Mouse (Mus musculus) left cerebral cortex, postnatal 36 days (tissue): ENCODE data around the gene Stpg3. TPM values are rescaled to one million over a fixed set of nuclear protein-coding genes. Genes with fewer than 3 reads are reported as not detected.
"Not testable (repeated sequence)": the region's sequence is repeated elsewhere in the genome, so short reads cannot be mapped to it uniquely, and the experiment has no call there.

ENCODE experiments used
- DNase-seq, 2 experiments: peaks; one replicate each; pipeline ENCODE4 v3.0.0; 2021 to 2022; ENCODE audit warnings: low spot score in 2 of 2, mixed read lengths in 1 of 2
- intact Hi-C: fragments of 180-260 bp; cut with DNase I; formaldehyde crosslinking; loops from one replicate; pipeline ENCODE4 v1.15.1; 2025
- total RNA-seq, 2 experiments: library from RNA; stranded (reverse); gene quantifications; 2 replicates each; pipeline ENCODE4 v1.2.3; 2021

Gene Stpg3
- total RNA-seq, result under 1 TPM in 1 of 2 experiments, not detected in 1; 0.29 TPM

DNA sequence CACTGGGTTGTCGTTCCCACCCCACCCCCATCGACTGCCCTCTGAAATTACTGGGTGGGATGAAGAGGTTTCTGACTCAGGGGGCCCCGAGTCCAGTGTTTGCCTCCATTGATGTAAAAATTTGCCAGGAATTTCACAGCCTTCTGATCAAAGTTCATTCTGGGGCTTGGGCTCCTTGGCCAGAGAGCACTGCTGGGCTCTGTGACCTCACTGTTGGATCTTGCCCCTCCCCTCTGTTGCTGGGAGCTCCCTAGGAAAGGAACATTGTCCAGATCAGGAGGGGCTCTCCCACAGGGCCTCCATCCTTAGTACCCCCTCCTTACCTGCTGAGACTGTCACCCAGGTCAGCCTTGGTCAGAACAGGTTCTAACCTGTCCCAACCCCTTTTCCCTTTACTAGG, at the start of gene Stpg3:
Gene Stpg3 (minus strand): TSS at position 194 of the 400 bp plus-strand sequence.
- DNase-seq, result no peak
- intact Hi-C loops, result no loop called here

DNA sequence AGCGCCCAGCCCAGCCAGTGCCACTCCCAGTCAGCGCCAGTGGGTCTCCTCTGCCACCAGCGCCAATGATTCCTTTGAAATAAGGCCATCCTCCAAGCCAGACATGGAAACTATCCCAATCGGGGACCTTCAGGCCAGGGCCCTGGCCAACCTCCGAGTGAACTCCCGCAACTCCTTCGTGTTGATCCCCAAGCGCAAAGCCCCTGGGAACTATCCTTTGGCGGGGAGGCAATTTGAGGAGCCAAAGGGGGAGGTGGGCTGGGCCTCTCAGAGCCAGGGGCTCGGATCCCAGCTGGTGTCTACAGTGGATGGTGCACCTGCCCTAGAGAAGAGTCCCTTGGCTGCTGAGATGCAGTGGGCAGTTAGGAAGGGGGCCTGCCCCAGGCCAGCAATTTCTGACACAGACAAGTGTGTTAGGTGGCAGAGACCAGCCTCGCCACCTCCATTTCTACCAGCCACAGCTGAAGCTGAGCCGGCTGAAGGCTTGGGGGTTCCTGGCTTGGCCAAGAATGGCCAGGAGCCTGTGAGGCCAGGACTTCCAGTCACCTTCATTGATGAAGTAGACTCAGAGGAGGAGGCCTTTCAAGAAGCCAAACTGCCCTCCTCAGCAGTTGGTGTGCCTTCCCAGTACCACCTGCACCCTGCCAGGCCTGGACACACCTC, 49.3 kb upstream of the Stpg3 start:
- intact Hi-C loops, result loop anchor here (2.0 kb wide), 1 partner anchor 39 kb away; the partner anchor contains the start of gene Tubb4b
- no peak for DNase-seq

DNA sequence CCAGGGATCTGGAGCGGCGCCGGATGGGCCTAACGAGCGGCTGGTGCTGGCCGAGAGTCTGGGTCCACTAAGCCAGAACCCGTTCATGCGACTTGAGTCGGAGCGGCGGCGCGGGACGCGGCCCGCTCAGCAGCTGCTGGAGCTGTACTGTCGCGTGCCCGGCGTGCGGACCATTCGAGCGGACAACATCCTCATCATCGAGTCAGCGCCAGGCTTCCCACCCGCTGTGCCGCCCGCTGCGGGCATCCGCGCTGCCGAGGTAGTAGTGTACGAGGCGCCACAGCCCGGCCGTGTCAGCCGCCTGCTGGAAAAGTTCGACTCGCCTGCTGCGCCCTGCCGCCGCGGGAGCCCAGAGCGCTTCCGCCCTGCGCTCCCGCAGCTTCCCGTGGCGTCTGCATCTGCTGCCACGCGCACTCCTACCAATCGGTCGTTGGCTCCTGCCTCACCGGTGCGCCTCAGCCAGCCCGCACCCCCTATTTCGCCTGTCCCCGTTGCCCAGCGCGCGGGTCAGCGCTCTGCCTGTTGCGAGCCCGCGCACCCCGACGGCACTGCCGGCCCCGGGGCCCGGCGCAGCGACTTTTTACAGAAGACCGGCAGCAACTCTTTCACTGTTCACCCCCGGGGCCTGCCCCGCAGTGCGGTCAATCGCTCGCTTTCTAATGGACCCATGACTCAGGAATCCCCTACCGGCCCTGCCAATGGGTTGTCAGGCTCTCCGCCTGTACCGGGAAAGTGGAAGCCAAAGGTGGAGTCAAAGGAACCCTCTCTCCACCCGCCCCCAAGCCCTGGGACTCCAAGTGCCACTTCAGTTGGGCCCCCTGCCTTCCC, 48.6 kb upstream of the Stpg3 start:
- intact Hi-C loops, result loop anchor here (2.0 kb wide), 1 partner anchor 38 kb away; the partner anchor contains the start of gene Tubb4b
- no peak for DNase-seq

DNA sequence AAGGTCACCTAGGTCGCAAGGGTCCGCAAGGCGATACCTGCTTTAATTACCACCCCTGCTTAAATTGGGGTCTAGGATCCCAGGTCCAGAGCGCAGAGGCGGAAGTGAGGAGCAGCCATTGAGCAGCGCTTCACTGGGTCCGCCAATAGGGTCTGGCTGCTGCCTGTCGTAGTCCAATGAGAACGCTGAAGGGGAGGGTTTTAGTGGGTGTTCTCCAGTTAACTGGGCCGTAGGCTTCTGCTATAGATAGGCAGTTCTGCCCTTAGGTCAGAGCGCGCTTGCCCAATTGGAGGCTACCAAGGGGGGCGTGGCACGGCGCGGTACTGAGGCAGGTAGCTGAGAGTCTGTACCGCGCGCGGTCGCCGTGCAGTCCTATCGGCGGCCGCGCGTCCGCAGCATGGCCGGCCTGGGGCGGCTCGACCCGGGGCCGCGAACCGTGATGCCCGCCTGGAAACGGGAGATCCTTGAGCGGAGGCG, 47.9 kb upstream of the Stpg3 start, which contains the start of gene Tprn:
Gene Tprn (plus strand): TSS at position 328 of the 477 bp plus-strand sequence.
- intact Hi-C loops, result loop anchor here (2.0 kb wide), 1 partner anchor 38 kb away; the partner anchor contains the start of gene Tubb4b
- DNase-seq, result peak; percentile 92 to 94

DNA sequence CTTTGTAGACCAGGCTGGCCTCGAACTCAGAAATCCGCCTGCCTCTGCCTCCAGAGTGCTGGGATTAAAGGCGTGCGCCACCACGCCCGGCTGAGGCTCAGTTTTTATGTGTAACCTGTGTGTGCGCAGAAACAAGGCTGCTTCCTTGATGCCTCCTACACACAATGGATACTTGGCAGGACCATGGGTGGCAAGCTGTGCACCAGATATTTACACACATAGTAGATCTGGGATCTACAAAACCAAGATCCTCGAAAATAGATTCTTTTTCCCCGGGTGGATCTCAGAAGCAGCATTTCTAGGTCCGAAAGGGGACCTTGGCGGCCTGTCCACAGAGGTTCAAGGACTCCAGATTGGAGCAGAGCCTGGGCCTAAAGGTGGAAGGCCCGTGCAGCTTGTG, 47.4 kb upstream of the Stpg3 start:
- intact Hi-C loops, result loop anchor here (2.0 kb wide), 1 partner anchor 37 kb away; the partner anchor contains the start of gene Tubb4b
- DNase-seq, result no peak

DNA sequence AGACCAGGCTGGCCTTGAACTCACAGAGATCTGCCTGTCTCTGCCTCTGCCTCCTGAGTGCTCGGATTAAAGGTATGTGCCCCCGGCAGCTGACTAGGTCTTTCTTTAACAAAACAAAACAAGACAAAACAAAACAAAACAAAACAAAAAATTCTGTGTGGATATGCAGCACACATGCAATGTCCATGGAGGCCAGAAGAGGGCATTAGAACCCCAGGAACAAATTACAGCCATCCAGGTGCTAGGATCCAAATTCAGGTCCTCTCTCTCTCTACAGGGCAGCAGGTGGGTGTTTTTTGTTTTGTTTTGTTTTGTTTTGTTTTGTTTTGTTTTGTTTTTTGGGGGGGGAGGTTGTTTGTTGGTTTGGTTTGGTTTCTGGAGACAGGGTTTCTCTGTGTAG, 44.5 kb upstream of the Stpg3 start:
- DNase-seq, result no peak
- intact Hi-C loops, result no loop called here

DNA sequence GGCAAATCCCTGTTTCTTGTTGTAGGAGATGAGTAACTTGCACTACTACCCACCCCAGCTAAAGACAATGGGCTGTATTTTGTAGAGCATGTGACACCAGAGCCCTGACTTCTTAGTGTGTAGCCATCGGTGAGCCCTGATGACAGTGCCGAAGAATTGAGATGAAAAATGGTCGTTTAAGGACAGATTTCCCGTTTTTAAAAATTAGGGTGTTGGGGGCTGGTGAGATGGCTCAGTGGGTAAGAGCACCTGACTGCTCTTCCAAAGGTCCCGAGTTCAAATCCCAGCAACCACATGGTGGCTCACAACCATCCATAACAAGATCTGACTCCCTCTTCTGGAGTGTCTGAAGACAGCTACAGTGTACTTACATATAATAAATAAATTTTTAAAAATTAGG, 42.8 kb upstream of the Stpg3 start:
- intact Hi-C loops, DNase-seq: not testable (repeated sequence)

DNA sequence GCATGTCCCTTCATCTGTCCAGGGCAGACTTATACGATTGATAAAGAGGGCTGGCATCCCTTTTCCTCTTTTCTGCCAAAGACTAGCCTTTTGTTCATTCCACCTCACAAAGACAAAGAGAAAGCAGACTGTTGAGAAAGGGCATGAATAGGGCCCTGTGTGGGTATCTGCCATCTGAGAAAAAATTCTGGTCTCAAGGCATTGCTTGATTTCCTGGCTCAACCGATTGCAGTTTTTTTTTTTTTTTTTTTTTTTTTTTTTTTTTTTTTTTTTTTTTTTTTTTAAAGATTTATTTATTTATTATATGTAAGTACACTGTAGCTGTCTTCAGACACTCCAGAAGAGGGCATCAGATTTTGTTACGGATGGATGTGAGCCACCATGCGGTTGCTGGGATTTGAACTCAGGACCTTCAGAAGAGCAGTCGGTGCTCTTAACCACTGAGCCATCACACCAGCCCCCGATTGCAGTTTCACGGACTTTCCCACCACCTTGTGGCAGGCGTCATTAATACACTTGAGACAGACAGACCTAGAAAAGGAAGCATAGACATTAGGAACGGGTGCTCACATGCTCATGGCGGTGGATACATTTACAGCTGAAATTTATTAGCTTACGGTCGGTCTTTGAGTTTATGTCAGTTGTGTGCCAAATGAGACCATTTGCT, 42.1 kb upstream of the Stpg3 start:
- DNase-seq, intact Hi-C loops: not testable (repeated sequence)

DNA sequence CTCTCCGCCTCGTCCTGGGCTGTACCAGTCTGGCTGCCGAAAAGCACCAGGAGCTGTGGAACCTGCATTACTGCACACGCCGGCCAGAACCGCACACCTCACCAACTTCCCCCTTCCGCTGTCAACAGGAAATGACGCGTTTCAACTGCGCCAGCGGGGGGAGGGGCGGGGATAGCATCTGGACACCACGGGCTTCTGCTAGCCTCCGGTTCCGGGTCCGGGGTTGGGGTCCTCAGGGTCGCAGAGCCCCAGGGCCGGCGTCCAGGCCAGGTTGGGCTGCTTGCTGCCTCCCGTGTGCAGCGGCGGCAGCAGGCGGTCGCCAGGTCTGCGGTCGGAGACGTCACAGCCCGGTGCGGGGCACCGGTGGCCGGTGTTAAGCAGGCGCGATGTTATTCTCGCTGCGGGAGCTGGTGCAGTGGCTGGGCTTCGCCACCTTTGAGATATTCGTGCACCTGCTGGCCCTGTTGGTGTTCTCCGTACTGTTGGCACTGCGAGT, 40.9 kb upstream of the Stpg3 start, which contains the start of gene Tmem203:
Gene Tmem203 (plus strand): TSS at position 156 of the 496 bp plus-strand sequence.
- DNase-seq, result peak; percentile 88 to 90
- intact Hi-C loops, result loop anchor here (2.0 kb wide), 1 partner anchor 61 kb away; no protein-coding TSS in a partner anchor

DNA sequence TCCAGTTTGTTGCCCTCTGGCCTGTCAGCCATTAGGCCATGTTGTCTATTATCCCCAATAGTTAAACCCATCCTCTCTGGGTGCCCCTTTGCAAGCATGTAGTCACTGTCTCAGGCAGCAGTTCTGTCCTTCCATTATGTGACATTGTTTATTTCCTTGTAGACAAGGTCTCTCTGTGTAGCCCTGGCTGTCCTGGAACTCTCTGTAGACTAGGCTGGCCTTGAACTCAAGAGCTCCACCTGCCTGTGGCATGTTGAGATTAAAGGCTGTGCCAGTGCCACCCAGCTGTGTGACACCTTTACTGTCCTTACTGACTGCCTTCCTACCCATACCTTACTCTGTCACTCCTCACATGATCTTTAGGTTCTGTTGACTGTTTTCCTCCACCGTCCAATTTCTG, 37.9 kb upstream of the Stpg3 start:
- intact Hi-C loops, result no loop called here
- no peak for DNase-seq

DNA sequence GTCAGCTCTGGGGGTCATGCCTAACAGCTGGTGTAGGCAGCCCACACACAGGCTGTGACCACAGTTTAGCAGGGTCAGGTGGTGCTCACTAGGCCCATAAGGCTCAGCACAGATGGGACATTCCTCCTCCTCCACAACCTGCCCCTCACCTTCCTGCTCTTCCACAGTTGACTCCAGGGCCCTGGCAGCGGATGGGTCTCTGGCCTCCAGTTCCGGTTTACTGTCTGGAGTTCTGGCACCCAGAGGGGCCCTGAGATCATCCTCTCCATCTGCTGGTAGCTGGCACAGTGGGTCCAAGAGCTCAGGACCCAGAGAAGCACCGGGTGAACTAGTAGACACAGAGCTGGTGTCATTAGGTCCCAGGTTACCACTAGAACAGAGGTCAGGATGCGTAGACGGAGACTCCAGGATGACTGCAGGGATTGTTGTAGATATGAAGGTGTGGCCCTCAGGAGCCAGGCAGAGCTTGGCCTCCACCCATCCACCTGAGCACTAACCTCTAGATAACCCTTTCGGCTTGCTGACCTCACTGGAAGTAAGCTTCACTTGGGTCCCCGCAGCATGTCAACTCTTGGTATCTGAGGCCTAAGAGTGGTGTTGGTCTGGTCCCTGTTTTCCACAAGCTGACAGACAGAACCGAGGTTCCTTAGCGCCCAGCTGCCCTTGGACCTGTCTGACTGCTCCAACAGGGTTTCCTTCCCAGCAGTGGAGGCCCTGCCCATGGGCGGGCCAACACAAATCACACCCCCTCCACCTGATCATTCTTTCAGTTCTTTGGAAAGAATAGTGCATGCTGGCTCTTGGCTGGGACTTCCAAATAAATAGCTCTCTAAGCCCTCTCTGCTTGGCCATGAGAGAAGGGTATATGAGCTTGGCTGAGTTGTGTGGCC, 32.0 kb upstream of the Stpg3 start, which contains the start of gene AL732309.1:
Gene AL732309.1 (minus strand): TSS at position 681 of the 890 bp plus-strand sequence.
- no peak for DNase-seq
- intact Hi-C loops, result no loop called here

DNA sequence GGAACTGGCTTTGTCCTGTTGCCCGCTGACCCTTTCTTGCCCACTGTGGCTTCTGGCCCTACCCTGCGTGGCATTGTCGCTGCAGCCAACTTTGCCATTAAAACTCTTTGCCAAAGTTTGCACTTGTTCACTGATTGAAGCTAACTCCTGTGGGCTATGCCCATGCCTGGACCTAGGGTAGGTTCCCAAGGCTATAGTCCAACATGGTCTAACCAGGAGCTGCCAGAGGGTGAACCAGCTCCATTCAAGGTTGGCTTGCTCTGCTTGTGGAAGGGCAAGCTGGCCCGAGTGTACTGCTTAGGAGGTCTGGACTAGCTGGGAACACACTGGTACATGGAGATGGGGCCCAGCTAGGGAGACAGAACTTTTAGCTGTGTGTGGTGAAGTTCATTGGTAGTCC, 29.7 kb upstream of the Stpg3 start:
- intact Hi-C loops, result no loop called here
- DNase-seq, result no peak

DNA sequence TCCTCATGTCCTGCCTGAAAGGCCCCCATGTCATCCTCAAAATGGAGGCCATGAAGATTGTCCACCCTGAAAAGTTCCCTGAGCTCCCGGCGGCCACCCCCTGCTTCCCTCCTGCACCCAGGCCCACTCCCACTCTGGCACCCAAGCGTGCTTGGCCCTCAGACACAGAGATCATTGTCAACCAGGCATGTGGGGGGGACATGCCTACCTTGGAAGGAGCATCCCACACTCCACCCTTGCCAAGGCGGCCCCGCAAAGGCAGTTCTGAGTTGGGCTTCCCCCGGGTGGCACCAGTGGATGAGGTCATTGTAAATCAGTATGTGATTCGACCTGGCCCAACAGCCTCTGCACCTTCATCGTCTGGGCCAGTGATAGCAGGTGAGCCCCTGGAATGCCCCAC, 28.9 kb upstream of the Stpg3 start:
- no peak for DNase-seq
- intact Hi-C loops, result no loop called here

DNA sequence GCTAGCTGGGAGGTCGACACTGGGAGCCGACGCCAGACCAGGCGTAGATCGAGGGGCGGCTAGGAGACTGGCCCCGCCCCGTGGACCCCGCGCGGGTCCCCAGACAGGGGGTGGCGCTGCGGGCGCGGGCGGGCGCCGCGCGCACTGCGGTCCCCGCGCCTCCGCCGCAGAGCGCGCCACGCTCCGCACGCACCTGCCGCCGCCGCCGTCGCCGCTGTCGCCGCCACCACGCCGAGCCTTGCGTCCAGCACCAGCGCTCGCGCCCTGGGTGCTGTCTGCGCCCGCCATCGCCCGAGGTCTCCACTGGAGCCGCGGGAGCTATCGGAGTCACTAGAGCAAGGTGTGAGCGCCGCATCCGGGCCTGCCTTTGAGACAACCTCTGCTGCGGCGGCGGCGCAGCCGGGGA, 27.7 kb upstream of the Stpg3 start, which contains the start of the genes Rnf208 and Cysrt1:
Gene Rnf208 (plus strand): TSS at position 155 of the 406 bp plus-strand sequence.
Gene Cysrt1 (minus strand): TSS at position 352 of the 406 bp plus-strand sequence.
- DNase-seq, result peak; percentile 60 to 72

DNA sequence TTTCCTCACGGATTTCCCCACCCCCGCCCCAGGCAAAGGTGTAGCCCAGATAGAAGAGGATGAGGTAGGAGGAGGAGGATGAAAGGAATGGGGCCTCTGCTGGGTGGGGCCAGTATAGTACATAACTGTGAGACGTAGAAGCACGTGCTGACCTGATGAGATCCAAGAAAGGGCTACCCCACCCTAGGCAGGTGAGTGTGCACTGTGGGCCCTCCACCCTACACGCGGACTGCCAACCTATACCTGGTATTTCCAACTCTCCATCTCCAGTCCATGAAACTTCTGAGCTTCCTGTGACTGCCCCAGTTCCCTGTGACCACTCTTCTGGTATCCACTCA, 27.0 kb upstream of the Stpg3 start:
- intact Hi-C loops, result no loop called here
- DNase-seq, result no peak

More for the DNA sequence above, 27.7 kb upstream of the Stpg3 start, which contains the start of the genes Rnf208 and Cysrt1:
- intact Hi-C loops, result no loop called here

DNA sequence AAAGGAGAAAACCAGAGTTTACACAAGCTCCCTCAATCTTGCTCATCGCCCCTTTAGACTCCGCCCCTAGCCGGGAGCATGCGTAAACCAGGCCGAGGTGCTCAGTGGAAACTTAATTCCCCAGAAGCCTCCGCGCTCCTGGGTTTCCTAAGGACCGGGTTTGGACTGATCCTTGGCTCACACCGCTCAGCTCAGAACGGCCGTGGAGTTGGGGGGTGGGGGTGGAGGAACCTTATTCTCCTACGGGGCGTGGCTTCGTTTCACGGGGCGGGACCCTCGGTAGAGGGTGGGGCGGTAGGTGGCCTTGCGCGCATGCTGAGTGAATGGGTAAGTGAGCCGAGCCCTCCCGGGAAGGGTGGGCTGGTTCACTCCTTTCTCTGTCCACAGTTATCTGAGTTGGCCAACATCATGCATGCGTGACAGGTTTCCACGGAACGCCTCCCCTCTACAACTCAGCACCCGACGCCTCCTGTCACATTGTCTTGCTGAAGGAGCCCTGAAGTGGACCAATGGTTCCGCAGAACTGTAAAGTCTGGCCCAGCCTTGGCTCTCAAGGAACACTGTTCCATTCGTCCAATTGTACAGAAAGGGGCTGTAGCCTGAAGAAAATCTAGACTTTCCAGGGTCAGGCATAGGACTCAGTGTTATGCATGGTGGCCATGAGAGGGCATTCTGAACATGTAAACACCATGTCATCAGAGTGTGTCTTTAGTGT, 26.4 kb upstream of the Stpg3 start:
- intact Hi-C loops, result no loop called here
- DNase-seq, result peak; percentile 71 to 72

DNA sequence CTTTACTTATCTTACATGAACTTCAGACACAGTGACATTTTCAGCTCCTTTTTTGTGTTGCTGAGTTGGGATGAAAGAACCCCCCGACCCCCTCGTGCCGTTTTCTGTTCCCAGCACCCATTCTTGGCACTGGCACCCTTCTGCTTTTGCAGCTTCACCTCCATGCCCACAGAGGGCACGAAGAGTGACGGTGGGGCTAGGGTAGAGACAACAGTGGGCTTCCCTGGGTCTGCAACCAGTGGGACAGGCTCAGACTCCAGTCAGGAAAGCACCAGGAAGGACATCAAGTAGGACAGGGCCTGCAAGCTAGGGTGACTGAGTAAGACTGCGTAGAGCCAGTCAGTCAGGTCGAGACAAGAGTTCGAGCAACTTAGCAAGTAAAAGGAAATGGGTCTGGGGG, 25.9 kb upstream of the Stpg3 start:
- intact Hi-C loops, result no loop called here

DNA sequence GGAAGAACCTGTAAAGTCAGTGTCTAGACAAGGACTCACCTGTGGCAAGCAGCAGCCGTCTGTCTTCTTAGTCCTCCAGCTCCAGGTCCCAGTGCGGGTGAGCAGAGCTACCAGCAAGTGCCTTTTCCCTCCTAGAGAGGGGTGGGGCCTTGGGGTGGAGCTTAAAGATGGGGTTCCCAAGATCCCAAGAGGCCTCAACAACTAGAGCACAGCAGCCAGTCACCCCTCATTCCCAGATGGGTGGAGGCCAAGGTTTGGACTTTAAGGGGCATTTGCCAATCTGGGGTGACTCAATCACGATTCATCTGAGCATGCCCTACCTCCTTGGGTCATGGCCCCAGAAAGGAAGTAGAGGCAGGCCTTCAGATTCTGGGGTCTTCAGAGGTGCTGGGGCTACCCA, 25.3 kb upstream of the Stpg3 start:
- no peak for DNase-seq
- intact Hi-C loops, result no loop called here

More for the DNA sequence above, 25.9 kb upstream of the Stpg3 start:
- no peak for DNase-seq
